Mouse (Mus musculus) adrenal gland, adult 8-10 months (tissue): ENCODE data around the gene Trim61. TPM values are rescaled to one million over a fixed set of nuclear protein-coding genes. Genes with fewer than 3 reads are reported as not detected.

Source experiments
- DNase-seq: peaks from one replicate; pipeline ENCODE4 v3.0.0; 2022
- total RNA-seq, 4 experiments: library from RNA; stranded (reverse); gene quantifications; 2 replicates each; pipeline ENCODE4 v1.2.4; 2022

Trim61 gene
- total RNA-seq, 4 experiments from 2014 or later = not detected

DNA sequence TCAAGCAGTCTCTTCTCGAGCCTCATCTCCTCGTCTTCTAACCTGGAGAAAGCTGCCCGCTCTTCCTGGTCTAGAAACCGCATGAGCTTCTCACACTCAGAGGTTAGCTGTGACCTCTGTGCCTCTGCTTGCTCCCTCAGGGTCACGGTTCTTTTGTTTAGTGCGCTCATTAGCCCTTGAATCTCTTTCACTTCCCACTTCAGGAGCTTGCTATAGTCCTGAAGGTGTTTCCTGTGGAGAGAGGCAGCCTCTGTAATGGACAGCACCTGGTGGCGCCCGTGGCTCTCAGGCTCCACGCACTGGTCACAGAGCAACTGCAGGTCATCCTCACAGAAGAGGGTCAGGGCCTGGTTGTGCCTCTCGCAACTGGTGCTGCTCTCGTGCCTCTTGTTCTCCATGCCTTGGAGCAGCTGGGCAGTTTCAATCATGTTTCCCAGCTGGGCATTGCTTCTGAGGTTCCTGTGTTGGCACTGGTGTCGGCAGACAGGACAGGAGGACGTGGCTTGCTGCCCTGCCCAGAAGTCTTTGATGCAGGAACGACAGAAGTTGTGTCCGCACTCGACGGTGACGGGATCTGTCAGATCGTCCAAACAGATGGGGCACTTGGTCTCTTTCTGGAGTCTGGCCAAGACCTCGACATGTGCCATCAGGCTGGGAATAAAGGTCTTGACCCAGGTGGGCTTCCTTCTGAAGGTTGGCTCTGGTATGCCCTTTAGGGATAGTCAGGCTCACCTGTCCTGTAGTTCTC is 35.0 kb downstream of the Trim61 start:
- DNase-seq = no peak

Other genes with a start within 250 kb of the Trim61 start
- gene Klhl2, start 168.5 kb downstream of the Trim61 start, total RNA-seq = 10 to 100 TPM; 49.6 to 81.4 (median 58.7) TPM
- gene Tmem192, start 71.3 kb downstream of the Trim61 start, total RNA-seq = 10 to 100 TPM; 54.2 to 69.9 (median 60.2) TPM
- not detected for gene Trim75, start 30.7 kb downstream of the Trim61 start, total RNA-seq
- not detected for gene Trim60, start 61 bp upstream of the Trim61 start, total RNA-seq
- not detected for gene Apela, start 18.8 kb upstream of the Trim61 start, total RNA-seq
- not detected for gene Gm10663, start 56.5 kb upstream of the Trim61 start, total RNA-seq
- gene BC030870, start 111.0 kb upstream of the Trim61 start, total RNA-seq = not detected